Mouse (Mus musculus) urinary bladder, postnatal 36 days (tissue): ENCODE measurements around the gene Olfr157.

Source experiments
- DNase-seq, 2 experiments: peaks; one replicate each; pipeline ENCODE4 v3.0.0; 2022; ENCODE audit warnings: low spot score in 2 of 2, mixed read lengths in 1 of 2

Gene Olfr157

GRCm38 (mm10) chr4:43840101-43840500, at the start of gene Olfr157:
TSS of gene Olfr157 (minus strand) at chr4:43840201.
- DNase-seq, result no peak

DNA sequence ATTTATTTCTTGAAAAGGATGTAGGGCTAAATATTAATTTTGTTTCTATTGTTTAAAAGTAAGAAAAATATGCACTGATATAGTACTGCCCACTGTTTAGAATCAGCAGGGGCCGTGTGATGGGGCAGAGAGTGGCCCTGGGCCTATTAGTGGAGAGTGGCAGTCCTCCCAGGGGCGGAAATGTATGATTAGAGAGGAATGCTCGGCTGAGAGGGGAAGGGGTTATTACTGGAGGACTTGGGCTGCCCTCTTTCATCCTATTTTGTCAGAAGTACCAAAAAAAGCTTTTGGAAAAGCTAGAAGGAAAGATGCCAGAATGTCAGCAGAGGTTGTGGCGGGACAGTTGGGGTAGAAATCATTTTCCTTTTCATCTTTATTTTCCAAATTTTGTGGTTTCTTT, 44.2 kb upstream of the Olfr157 start:
- no peak for DNase-seq

DNA sequence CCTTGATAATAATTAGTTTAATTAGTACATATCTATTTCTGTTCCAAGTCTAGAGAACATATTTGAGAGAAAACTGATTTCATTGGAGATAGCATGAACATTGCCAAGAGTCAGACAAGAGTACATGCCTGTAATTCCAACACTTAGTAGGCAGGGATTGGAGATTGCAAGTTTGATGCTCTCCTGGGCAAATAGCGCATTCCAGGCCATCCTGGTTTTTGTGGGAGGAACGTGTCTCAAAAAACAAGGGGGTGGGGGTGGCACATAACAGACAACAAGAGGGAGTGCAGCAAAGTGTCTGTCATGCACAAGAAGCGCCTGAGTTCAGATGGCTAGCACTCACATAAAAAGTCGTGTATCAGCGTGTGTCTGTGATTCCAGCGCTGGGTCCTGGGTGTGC, 39.6 kb upstream of the Olfr157 start:
- no peak for DNase-seq

GRCm38 (mm10) chr4:43878121-43878776, 38.2 kb upstream of the Olfr157 start:
- no peak for DNase-seq

- no peak for DNase-seq
These were observed 37.2 kb upstream of the Olfr157 start for GRCm38 (mm10) chr4:43877230-43877629.

GRCm38 (mm10) chr4:43875919-43876411, 36.0 kb upstream of the Olfr157 start:
- DNase-seq, result peak in 1 of 2 experiments; percentile 13

DNA sequence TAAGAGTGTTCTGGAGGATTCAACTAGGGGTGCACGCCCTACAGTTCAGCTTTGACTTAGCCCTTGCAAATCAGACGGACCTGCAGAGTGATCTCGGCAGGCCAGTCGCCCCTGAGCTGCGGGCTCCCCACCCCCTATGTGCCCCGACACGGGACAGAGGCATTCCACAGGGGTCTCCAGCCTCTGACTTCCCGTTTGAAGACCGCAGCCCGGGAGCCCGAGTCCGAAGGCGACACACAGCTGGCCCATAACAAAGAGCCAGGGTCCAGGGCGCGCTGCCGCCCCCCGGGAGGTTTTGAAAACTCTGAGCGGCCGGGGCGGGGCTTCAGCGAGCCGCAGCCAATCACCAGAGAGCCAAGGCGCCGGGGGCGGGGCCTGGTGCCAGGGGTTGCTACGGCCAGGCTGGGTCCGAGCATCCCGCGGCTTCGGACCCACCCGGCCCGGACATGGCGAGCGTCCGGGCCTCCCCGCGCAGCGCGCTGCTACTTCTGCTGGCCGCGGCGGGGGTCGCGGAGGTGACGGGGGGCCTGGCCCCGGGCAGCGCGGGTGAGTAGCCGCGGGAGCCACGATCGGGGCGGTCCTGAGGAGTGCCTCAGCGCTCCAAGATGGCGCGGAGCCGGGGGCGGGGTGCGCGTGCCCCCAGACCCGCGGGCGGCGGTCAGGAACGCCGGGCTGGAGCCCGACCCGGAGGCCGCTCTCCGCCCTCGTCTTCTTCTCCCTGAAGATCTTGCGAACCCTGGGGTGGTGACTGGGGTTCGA, 35.3 kb upstream of the Olfr157 start, which contains the start of gene Reck:
Gene Reck, plus strand, starts transcription at position 371 of the 759 bp plus-strand sequence.
- DNase-seq, result peak; percentile 71 to 79

DNA sequence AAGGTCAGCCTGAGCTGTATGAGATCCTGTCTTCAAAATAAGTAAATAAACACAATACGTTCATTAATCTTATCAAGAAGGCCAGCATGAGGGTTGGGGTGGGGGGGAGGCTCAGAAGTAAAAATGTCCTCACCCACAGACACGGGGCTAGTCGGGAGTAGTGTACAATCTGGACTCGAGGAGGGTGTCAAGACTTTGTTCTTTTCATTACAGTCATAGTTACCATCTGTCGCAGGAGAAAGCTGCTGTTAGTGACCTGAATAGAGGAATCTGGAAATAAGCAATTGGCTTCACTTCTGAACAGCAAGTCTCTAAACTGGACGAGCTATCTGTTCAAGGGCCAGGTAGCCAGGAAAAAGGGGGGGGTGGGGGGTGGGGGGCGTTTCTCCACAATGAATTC, 34.5 kb upstream of the Olfr157 start:
- no peak for DNase-seq

DNA sequence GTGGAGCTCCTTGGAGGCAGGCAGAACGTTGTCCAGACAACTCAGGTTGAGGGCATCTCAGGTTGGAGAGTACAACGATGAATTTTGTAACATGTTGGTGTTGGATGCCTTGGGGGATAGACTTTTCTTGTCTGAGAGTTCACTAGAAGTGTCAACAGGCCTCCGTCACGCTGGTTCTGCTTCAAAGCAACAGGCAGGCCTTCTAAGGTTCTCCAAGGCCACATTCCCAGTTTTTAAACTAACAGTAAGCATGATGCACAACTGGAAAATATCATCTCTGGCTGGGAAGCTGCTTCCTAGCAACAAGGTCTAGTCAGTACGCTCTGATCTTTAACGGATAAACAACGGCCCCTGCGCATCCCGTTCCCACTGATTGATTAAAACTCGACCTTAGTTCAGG, 29.8 kb upstream of the Olfr157 start:
- no peak for DNase-seq

DNA sequence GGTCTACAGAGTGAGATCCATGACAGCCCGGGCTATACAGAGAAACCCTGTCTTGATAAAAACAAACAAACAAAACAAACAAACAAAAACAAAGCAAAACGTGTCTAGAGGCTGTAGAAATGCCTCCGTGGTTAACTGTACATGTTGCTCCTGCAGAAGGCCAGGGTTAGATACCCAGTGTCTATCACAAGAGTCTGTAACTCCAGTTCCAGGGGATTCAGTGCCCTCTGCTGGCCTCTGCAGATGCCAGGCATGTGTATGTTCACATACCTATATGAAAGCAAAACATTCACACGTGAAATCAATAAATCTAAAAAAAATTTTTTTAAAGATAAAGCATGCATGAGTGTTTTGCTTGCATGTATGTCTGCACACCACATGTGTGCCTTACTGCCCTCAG, 23.3 kb upstream of the Olfr157 start:
- no peak for DNase-seq

GRCm38 (mm10) chr4:43860744-43861519, 20.9 kb upstream of the Olfr157 start:
- peak; percentile 52 to 60 for DNase-seq

- no peak for DNase-seq
These were observed 19.9 kb upstream of the Olfr157 start for GRCm38 (mm10) chr4:43859886-43860285.

DNA sequence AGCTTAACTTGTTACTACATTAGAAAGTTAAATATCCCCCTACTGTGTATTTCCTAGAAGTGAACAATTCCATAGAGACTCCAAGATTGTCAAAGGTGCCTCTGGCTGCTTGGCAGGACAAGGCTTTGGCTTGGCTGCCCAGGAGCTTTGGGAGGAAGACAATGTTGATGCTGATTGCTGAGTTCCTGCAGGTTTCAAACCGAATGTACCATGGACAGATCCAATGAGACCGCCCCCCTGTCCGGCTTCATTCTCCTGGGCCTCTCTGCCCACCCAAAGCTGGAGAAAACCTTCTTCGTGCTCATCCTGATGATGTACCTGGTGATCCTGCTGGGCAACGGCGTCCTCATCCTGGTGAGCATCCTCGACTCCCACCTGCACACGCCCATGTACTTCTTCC, 14.1 kb upstream of the Olfr157 start:
- DNase-seq, result no peak

DNA sequence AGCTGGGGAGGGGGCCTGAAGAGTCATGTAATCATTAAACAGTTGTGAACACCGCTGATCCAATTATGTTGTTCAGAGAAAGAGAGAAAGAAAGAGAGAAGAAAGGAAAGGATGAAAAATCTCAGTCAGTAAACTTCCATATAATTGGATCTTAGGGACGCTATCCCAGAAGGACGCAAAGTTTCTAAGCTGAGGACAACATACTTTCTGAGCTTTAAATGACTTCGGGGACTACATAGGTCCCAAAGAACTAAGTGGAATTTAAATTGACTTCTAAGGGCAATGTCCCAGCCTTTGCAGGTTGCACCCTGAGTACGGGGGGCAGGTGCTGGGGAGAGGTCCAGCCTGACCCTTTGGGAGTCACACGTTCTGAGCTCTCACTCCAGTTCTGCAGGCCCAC, 11.3 kb upstream of the Olfr157 start, which contains the start of gene Olfr155:
Gene Olfr155, plus strand, starts transcription at position 301 of the 400 bp plus-strand sequence.
- DNase-seq, result no peak

DNA sequence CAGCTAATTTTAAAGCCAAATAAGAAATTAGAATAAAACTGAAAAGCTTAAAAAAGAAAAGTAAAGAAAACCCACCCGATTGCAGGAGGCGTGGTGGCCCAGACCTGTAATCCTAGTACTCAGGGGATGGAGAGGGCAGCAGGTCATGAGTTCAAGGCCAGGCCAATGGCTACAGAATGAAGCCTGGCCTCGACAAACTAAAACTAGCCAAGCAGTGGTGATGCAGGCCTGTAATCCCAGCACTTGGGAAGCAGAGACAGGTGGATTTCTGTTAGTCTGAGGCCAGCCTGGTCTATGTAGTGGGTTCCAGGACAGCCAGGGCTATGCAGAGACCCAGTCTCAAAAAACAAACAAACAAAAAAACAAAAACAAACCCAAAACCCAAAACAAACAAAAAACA, 1.7 kb downstream of the Olfr157 start:
- no peak for DNase-seq

DNA sequence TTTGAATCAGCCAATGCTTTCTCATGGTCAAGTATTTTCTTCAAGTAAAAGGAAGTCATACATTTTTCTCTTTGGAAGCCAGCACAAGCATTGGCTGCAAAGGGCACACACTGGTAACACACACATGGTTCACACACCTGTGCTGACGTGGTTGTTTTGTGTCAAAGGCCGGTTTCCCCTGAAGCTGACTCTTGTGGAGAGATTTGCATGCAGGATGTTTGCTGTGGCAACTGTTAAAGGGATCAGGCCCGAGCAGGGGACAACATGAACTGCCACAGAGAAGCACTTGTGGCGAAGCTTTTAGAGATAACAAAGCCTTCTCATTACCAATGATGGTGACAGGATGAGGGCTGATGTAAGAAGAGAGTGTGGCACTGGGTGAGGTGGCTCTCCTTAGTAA, 5.3 kb downstream of the Olfr157 start:
- DNase-seq, result no peak

DNA sequence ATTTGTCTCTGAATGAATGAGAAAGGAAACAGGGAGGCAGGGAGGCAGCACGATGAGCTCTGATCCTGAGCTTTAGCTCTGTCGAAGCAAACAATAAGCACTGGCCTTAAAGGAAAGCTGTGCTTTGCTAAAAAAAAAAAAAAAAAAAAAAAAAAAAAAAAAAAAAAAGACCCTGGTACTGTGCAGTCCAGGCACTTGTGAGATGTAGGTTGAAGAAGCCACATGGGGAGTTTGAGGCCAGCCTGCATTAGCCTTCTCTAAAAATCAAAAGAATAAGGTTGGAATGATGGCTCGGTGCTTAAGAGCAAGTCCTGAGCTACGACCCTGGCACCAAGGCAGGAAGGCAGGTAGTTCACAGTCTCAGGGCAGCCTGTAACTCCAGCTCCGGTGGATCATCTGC, 6.2 kb downstream of the Olfr157 start:
- DNase-seq, result no peak

DNA sequence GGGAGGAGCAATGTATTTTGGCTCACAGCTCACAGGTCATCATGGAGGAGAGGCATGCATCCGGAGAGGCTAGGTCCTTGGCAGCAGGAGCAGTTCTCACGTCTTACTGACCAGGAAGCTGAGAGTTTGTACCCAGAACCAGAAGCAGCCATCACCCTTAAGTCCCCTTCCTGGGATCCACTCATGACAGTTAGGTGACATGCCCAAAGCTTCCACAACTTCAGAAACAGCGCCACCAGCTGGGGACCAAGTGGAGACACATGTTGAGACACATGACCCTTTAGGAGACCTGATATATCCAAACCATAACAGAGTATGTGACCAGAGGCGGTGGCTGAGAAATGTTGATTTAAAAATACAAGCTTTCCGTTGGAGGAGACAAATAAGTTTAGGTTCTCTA, 8.0 kb downstream of the Olfr157 start:
- no peak for DNase-seq

DNA sequence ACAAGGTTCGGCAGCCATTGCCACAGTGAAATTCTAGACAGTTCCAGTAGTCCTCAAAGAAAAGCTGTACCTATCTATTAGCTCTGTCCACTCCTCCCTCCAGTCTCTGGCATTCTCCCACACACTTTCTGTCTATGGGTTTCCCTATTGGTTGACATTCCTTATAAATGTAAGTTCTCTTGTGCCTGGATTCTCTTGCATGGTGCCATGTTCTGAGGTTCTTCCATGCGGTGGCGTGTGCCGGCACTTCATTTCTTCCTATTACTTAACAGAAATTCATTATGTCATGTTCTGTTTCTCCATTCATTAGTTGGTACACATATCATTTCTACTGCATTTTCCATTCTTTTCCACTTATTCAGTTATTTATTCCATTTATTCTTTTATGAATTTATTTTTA, 11.2 kb downstream of the Olfr157 start:
- no peak for DNase-seq

- peak; percentile 3 to 25 for DNase-seq
These were observed 16.1 kb downstream of the Olfr157 start, which contains the start of gene Olfr156 for GRCm38 (mm10) chr4:43823845-43824337. TSS of gene Olfr156 (minus strand) at chr4:43823895.

- no peak for DNase-seq
These were observed 17.0 kb downstream of the Olfr157 start for GRCm38 (mm10) chr4:43822896-43823550.
